Mouse (Mus musculus) midbrain, embryonic 15.5 days (tissue): ENCODE results near the gene Cdk4. TPM values are rescaled to one million over a fixed set of nuclear protein-coding genes. Genes with fewer than 3 reads are reported as not detected.
A peak's percentile ranks its signal among the peaks of the same experiment; 100 is the strongest.

Experiments
- ATAC-seq: fragments of 200-750 bp; cut with Nextera tagmentation; replicated peaks from 2 replicates; pipeline ENCODE4 v1.8.0; 2017; ENCODE audit warnings: moderate TSS enrichment
- H3K27ac ChIP-seq: fragments of 300-500 bp; sonication (generic); 2 replicates; pipeline ENCODE4 v1.5.1; 2015; ENCODE audit warnings: mild to moderate bottlenecking, inconsistent platforms
- H3K27me3 ChIP-seq: fragments of 300-500 bp; sonication (generic); replicated peaks from 2 replicates; pipeline ENCODE4 v1.6.1; 2015; ENCODE audit warnings: inconsistent platforms
- H3K36me3 ChIP-seq: fragments of 300-500 bp; sonication (generic); replicated peaks from 2 replicates; pipeline ENCODE4 v1.6.1; 2015; ENCODE audit warnings: inconsistent platforms
- H3K4me1 ChIP-seq: fragments of 300-500 bp; sonication (generic); 2 replicates; pipeline ENCODE4 v1.6.1; 2015; ENCODE audit warnings: inconsistent platforms
- H3K4me2 ChIP-seq: fragments of 300-500 bp; sonication (generic); 2 replicates; pipeline ENCODE4 v1.6.1; 2015; ENCODE audit warnings: inconsistent platforms, mild to moderate bottlenecking, moderate library complexity
- H3K4me3 ChIP-seq: fragments of 300-500 bp; sonication (generic); 2 replicates; pipeline ENCODE4 v1.5.1; 2015; ENCODE audit warnings: mild to moderate bottlenecking, inconsistent platforms
- H3K9ac ChIP-seq: fragments of 300-500 bp; sonication (generic); 2 replicates; pipeline ENCODE4 v1.6.1; 2015; ENCODE audit warnings: mild to moderate bottlenecking, inconsistent platforms
- H3K9me3 ChIP-seq: fragments of 300-500 bp; sonication (generic); 2 replicates; pipeline ENCODE4 v1.6.1; 2016; ENCODE audit warnings: inconsistent platforms
- WGBS: fragments of 180-500 bp; shearing (Covaris S2); methylation state at CpG from one replicate; pipeline ENCODE4 v1.1.7; 2015; ENCODE audit warnings: mixed read lengths; 5-methylcytosine and 5-hydroxymethylcytosine counted together
- polyA plus RNA-seq: library from polyadenylated mRNA; unstranded; fragments of >200 nt; fragmentation: Nextera tagmentation; extraction: Ambion mirVana; gene quantifications from 2 replicates; pipeline ENCODE4 v1.2.1, GENCODE M21; 2015

Gene Cdk4
- polyA plus RNA-seq, 1 experiment from 2014 or later = 793 TPM

DNA sequence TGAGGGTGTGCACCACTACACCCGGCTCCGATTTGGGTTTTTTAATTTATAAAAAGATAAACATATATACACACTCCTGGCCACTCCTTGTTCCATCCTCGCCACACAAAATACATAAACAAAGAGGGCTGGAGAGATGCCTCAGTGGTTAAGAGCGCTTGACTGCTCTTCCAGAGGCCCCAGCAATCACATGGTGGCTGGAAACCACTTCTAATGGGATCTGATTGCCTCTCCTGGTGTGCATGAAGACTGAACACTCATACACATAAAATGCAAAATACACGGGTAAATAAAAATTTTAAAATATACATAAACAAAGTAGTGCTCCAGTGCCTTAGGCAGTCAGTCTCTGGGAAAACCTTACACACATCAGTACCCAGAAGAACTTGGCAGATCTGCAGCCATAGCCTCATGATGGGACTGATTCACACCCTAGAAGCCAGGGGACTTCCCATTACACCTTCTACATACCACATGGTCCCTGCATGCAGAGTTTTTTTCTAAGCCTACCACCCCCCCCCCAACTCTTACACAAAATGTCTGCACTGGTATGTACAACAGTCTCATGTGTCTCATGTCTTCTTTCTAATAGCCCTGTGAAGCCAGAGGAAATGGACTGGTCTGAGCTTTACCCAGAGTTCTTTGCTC, 20.7 kb upstream of the Cdk4 start:
- ATAC-seq = no peak
- WGBS = 16% methylated on average over 5 of the region's 5 CpGs
- Histone ChIP-seq H3K4me1 (peaks cover 16% of the 10 kb centered on the region), H3K9ac (peak overlapping the region; percentile 60; the same call in 1 of the 2 replicates), H3K36me3 (no peaks in the 10 kb centered on the region), H3K4me3 (peak overlapping the region; percentile 80), H3K4me2 (peak overlapping the region; percentile 91), H3K27me3 (peaks cover 9% of the 10 kb centered on the region), H3K9me3 (no peaks in the 10 kb centered on the region), H3K27ac (no peak overlapping the region)

DNA sequence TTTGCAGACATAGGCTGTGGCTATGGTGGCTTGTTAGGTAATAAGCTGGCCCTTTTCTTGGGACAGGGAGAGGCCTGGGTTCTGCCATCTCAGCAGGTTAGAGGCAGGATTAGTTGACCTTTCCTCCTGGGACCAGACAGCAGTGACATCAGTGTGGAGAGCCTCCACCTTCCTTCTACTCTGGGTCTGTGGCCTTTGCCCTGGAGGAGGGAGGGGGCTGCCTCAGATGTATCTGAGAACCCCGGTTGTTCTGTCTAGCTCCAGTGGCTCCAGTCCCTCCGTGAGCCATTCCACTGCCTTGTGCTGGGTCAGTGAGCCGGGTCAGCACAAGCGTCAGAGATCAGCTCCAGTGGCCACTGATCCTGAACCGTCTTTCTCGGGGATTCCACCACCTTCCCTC, 20.1 kb upstream of the Cdk4 start:
- WGBS = 56% methylated on average over 6 of the region's 6 CpGs
- no peak overlapping the region for H3K4me2 ChIP-seq

GRCm38 (mm10) chr10:127047954-127048353, 15.4 kb upstream of the Cdk4 start, which contains the start of gene Cyp27b1:
Cyp27b1 (plus strand) TSS chr10:127048250.
- no peak within 1 kb of the TSS for H3K4me3 ChIP-seq

More for the DNA sequence above, 20.1 kb upstream of the Cdk4 start:
- Histone ChIP-seq H3K27ac (no peak overlapping the region), H3K4me1 (peaks cover 16% of the 10 kb centered on the region), H3K36me3 (no peaks in the 10 kb centered on the region), H3K9me3 (no peaks in the 10 kb centered on the region), H3K4me3 (no peak overlapping the region; the same call in 1 of the 2 replicates), H3K27me3 (peaks cover 15% of the 10 kb centered on the region), H3K9ac (no peak overlapping the region)
- ATAC-seq = no peak

DNA sequence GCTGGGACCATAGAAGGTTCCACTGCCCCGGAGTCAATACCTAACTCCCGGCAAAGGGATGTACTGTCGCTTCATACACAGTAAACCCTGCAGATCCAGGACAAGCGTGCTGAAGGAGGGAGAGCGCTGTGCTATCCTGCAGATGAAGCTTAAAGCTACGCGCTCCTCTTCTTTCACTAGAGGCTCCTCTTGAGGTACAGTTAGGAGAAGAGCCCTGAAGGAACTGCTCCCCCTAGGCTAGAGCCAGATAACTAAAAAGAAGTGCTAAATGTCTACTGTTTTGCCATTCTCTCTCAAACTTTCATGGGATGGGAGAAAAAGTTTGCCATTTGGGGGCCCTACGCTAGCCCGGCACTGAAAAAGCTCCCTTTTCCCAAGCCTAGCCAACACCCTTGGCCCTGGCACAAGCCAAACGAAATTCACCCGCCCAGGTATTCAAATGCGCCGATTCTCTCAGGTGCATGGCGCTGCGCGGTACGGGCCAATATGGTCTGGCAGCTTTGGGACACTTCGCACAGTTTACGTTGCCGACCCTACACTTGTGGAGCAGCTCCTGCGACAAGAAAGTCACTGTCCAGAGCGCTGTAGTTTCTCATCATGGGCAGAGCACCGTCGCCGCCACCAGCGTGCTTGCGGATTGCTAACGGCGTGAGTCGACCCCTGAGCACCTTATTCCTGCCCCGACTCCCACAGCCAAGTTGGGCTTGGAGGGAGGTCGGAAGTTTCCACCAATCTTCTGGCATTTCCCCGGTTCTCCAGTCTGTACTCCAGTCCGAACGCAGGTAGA, 14.5 kb upstream of the Cdk4 start:
- H3K27ac ChIP-seq = no peak overlapping the region
- H3K4me1 ChIP-seq = peaks cover 11% of the 10 kb centered on the region
- H3K9me3 ChIP-seq = no peaks in the 10 kb centered on the region
- H3K4me3 ChIP-seq = no peak overlapping the region
- 6% methylated on average over 35 of the region's 35 CpGs for WGBS
- no peak for ATAC-seq
- no peak overlapping the region for H3K9ac ChIP-seq
- H3K27me3 ChIP-seq = peaks cover 50% of the 10 kb centered on the region
- peaks cover 11% of the 10 kb centered on the region for H3K36me3 ChIP-seq
- H3K4me2 ChIP-seq = no peak overlapping the region

More at GRCm38 (mm10) chr10:127047954-127048353, 15.4 kb upstream of the Cdk4 start, which contains the start of gene Cyp27b1:
- Histone ChIP-seq H3K4me2 (no peak within 1 kb of the TSS), H3K36me3 (0 out of 2 replicates have a peak, but pooled peaks cover 3% of the 10 kb centered on the region), H3K4me1 (peaks cover 12% of the 10 kb centered on the region), H3K27ac (no peak within 1 kb of the TSS), H3K9me3 (no peaks in the 10 kb centered on the region), H3K9ac (no peak within 1 kb of the TSS), H3K27me3 (peaks cover 50% of the 10 kb centered on the region)
- WGBS = 30% methylated on average over 5 of the region's 5 CpGs
- no peak for ATAC-seq

- H3K27me3 ChIP-seq = peaks cover 50% of the 10 kb centered on the region
- no peak overlapping the region for H3K4me3 ChIP-seq
- H3K9me3 ChIP-seq = no peaks in the 10 kb centered on the region
- WGBS = 3% methylated on average over 29 of the region's 29 CpGs
- no peak for ATAC-seq
- peaks cover 14% of the 10 kb centered on the region for H3K36me3 ChIP-seq
- peaks cover 11% of the 10 kb centered on the region for H3K4me1 ChIP-seq
- no peak overlapping the region for H3K9ac ChIP-seq
- no peak overlapping the region for H3K4me2 ChIP-seq
- no peak overlapping the region for H3K27ac ChIP-seq
These were observed 13.8 kb upstream of the Cdk4 start for GRCm38 (mm10) chr10:127049395-127050118.

GRCm38 (mm10) chr10:127050119-127050474, 13.2 kb upstream of the Cdk4 start:
- Histone ChIP-seq H3K36me3 (peaks cover 14% of the 10 kb centered on the region), H3K9ac (no peak overlapping the region), H3K27me3 (peaks cover 50% of the 10 kb centered on the region), H3K4me2 (no peak overlapping the region), H3K4me3 (no peak overlapping the region), H3K27ac (no peak overlapping the region), H3K9me3 (no peaks in the 10 kb centered on the region), H3K4me1 (peaks cover 16% of the 10 kb centered on the region)
- WGBS = 21% methylated on average over 10 of the region's 10 CpGs
- ATAC-seq = no peak

DNA sequence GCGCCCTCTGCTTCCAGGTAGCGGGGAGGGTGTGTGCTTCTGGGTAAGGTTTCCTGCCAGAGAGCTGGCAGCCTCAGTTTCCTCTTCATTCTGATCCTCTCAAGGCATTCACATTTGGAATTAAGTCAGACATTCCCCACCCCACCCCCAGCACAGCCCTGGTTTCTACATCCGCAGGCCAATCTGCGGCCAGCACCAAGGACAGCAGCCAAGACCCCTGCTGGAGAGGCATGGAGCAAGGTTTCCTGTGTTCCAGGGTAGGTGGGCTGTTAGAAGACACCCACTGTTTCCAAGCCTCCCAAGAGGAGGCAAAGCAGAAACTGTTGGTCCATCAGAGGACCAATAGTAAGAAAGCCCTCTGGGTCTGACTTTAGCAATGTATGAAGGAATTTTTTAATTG, 8.7 kb upstream of the Cdk4 start:
- 80% methylated on average over 4 of the region's 4 CpGs for WGBS
- H3K27ac ChIP-seq = no peak overlapping the region
- no peak overlapping the region for H3K4me3 ChIP-seq
- peaks cover 36% of the 10 kb centered on the region for H3K4me1 ChIP-seq
- peaks cover 39% of the 10 kb centered on the region for H3K36me3 ChIP-seq
- ATAC-seq = no peak
- H3K9ac ChIP-seq = no peak overlapping the region
- H3K4me2 ChIP-seq = no peak overlapping the region
- peaks cover 26% of the 10 kb centered on the region for H3K27me3 ChIP-seq
- H3K9me3 ChIP-seq = no peaks in the 10 kb centered on the region

DNA sequence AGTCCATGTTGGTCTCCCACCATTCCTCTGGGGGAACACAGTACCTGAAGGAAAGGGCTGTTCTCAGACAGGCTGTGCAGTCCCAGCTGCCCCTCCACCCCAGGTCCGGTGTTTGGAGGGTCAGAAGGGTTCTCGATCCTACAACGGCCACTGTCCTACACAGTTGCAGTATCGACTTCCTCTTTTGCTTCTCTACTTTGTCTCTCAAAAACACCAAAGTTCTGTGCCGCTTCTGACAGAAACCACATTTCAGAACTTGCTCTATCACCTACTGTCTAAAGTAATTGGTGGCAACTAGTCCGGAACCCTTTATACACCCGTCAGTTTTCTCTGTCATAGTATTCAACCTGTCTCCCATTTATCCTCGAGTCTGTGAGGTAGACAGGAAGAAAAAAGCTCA, 7.9 kb upstream of the Cdk4 start:
- ATAC-seq = no peak
- Histone ChIP-seq H3K9ac (no peak overlapping the region), H3K27me3 (peaks cover 18% of the 10 kb centered on the region), H3K4me1 (peaks cover 33% of the 10 kb centered on the region), H3K4me3 (no peak overlapping the region), H3K4me2 (no peak overlapping the region), H3K36me3 (peaks cover 39% of the 10 kb centered on the region), H3K9me3 (no peaks in the 10 kb centered on the region), H3K27ac (no peak overlapping the region)
- WGBS = 91% methylated on average over 8 of the region's 8 CpGs

DNA sequence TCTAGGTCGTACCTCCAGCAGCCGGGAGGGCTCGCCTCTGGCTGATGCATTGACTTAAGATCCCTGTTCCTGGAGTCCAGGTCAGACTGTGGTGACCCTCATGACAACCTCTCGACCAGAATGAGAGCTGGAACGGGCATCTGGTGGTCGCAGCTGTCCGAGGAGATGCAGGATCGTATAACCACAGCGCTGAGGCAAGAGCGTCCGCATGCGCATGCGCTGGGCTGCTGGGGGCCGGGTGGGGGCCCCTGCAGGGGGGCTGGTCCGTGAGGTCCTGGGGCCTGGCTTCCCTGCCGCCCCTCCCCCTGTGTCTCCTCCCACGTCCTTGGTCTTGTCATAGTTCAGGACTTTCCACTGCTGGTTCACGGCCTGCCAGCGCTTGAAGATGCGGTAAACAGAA, 6.8 kb upstream of the Cdk4 start:
- no peaks in the 10 kb centered on the region for H3K9me3 ChIP-seq
- H3K9ac ChIP-seq = no peak overlapping the region
- no peak overlapping the region for H3K4me2 ChIP-seq
- peaks cover 41% of the 10 kb centered on the region for H3K4me1 ChIP-seq
- H3K36me3 ChIP-seq = peaks cover 39% of the 10 kb centered on the region
- H3K27me3 ChIP-seq = peaks cover 8% of the 10 kb centered on the region
- no peak overlapping the region for H3K27ac ChIP-seq
- WGBS = 92% methylated on average over 20 of the region's 20 CpGs
- no peak for ATAC-seq
- H3K4me3 ChIP-seq = no peak overlapping the region

GRCm38 (mm10) chr10:127058161-127058560, 5.2 kb upstream of the Cdk4 start:
- Histone ChIP-seq H3K36me3 (peaks cover 34% of the 10 kb centered on the region), H3K9me3 (no peaks in the 10 kb centered on the region), H3K9ac (peak overlapping the region; percentile 90), H3K4me2 (peak overlapping the region; percentile 84), H3K27me3 (no peaks in the 10 kb centered on the region), H3K4me1 (peaks cover 55% of the 10 kb centered on the region), H3K27ac (0 out of 2 replicates have a peak overlapping the region, but pooled peaks have one; percentile 97), H3K4me3 (peak overlapping the region; percentile 92)
- under 1% methylated on average over 9 of the region's 9 CpGs for WGBS
- 0 out of 2 replicates have a peak, but pooled peaks have one; percentile 5 for ATAC-seq

DNA sequence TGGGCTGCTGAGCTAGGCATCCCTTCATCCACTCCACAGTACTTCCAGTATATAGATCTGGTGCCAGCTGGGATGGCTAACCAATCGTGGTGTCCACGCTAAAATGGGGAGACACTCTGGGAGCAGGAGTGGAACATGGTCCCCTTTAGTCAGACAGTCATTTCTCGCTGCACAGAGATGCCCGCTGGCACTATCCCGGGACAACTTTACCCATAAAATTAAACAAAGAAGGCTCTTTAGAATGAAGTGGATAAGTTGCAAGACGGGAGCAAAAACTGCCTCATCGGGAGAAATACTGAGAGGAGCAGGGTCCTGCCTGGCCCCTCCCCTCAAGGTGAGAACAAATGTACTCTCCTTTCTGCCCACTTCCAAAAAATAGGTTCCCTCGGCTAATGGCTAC, 4.6 kb upstream of the Cdk4 start:
- Histone ChIP-seq H3K36me3 (peaks cover 29% of the 10 kb centered on the region), H3K27me3 (no peaks in the 10 kb centered on the region), H3K9ac (peak overlapping the region; percentile 90), H3K4me2 (peak overlapping the region; percentile 84), H3K27ac (peak overlapping the region; percentile 97), H3K4me3 (peak overlapping the region; percentile 92), H3K9me3 (no peaks in the 10 kb centered on the region), H3K4me1 (peaks cover 55% of the 10 kb centered on the region)
- 3% methylated on average over 8 of the region's 8 CpGs for WGBS
- no peak for ATAC-seq
